Mouse (Mus musculus) CD8-positive naive resting alpha-beta T cell, adult 2 months (primary cell): ENCODE data around the gene Tma7.

ENCODE experiments used
- DNase-seq, 2 experiments: peaks; one replicate each; pipeline ENCODE4 v3.0.0; 2022; ENCODE audit warnings: low read depth in 2 of 2, low spot score in 2 of 2

Tma7 gene

DNA sequence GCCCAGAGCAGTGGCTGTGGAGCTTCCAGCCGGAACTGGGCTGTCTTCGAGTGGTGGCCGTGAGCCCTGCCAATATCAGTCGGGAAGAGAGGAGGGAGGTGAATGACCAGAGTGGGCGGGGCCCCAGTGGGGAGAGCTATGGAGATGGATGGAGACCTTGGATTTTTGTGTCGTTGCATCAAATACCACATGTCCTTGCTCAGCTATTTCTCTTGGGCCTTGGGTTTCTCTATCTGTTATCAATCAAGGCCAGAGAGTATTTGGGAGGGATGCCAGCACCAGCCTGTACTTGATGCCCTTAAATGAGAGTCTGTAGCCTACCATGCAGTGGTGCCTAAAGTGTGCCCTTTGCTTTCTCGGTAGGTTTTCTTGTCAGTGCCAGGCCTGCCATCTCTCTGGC, 20.9 kb upstream of the Tma7 start:
- DNase-seq = no peak

- no peak for DNase-seq
These were observed 20.2 kb upstream of the Tma7 start for GRCm38 (mm10) chr9:109102541-109102940.

DNA sequence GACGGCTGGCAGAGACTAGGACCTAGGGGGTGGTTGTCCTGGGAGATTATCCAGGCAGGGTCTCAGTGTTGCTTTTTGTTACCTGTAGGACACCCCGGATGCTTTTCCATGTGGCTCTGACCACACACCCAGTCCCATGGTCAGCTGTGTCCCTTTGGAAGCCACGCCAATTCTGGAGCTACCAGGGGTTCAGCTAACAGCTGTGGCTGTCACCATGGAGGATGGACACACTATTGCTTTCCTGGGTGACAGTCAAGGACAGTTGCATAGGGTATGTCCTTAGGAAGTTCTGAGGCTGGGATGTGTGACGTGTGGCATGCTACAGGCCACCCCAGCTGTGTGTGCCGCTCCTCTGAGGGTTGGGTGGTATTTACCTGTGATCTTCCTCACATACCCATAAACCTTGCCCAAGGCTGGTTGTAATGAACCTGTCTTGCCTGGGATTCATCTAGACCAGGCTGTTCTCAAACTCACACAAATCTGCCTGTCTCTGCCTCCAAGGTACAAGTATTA, 19.6 kb upstream of the Tma7 start:
- DNase-seq = no peak

DNA sequence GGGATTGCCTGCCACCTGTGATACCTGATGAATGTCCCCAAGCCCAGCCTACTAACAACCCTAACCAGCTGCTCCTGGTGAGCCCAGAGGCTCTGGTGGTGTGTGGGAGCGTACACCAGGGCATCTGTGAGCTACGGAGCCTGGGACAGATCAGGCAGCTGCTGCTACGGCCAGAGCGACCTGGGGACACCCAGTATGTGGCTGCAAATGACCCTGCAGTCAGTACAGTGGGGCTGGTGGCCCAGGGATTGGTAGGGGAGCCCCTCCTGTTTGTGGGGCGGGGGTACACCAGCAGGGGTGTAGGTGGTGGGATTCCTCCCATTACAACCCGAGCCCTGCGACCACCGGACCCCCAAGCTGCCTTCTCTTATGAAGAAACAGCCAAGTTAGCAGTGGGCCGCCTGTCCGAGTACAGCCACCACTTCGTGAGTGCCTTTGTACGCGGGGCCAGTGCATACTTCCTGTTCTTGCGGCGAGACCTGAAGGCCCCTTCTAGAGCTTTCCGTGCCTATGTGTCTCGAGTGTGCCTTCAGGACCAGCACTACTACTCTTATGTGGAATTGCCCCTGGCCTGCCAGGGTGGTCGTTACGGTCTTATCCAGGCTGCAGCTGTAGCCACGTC, 18.0 kb upstream of the Tma7 start:
- DNase-seq = no peak

- DNase-seq = no peak
These were observed 16.6 kb upstream of the Tma7 start for GRCm38 (mm10) chr9:109098969-109099368.

DNA sequence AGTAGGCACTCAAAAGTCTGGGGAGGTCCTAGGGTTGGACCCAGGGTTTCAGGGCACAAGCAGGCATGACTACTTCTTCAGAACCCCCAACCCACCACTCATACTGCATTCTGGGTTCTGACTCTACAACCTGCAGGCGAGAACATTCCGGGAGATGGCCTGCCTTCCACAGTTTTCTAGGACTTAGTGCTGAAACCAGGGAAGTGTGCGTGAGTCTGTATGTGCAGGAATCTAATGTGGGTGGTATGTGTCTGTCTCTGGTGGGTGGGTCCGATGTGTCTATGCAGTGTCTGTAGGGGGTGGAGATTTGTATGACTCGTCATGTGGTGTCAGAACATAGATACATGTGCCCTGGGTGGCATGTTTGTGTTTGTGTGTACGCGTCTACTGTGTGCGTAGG, 16.0 kb upstream of the Tma7 start:
- DNase-seq = no peak

DNA sequence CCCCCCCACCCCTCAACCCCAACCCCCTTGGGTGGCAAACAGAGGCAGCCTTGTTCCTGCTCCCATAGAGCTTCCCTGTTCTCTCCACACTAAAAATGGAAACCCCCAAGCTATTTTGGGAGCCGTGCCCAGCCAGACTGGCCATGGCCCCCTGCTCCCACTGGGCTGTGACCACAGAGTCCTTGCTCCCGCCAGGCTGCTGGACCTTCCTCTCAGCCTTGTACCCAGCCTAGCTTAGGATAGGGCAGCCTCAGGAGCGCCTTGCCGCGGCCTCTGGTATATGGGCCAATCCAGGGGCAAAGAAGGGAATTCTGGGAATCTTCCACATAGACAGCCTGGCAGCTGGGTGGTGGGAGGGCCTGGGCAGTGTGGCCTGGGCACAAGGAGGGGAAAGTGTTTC, 15.4 kb upstream of the Tma7 start:
- no peak for DNase-seq

- DNase-seq = no peak
These were observed 14.9 kb upstream of the Tma7 start for GRCm38 (mm10) chr9:109097291-109097690.

DNA sequence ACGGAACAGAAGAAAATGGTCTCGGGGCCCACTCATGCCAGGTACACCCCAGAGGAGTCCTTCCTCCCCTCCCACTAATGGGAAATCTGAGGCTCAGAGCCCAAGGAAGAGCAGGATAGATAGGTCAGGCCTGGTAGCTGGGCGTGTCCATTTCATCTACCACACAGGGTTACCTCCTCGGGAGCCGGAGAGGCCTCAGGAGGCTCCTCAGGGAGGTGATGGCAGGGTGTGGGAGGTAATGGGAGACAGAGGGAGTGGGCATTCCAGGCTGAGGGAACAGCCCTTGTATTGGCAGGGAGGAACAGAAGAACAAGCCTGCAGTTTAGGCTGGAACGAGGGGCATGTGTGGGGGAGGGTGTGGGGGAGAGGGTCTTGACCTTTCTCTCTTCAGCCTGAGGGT, 14.5 kb upstream of the Tma7 start:
- no peak for DNase-seq

- DNase-seq = no peak
These were observed 13.9 kb upstream of the Tma7 start for GRCm38 (mm10) chr9:109096251-109096661.

- DNase-seq = peak; percentile 44 to 51
These were observed 13.0 kb upstream of the Tma7 start, which contains the start of gene Plxnb1 for GRCm38 (mm10) chr9:109095137-109095982. Gene Plxnb1, plus strand, starts transcription at chr9:109095389.

- DNase-seq = no peak
These were observed 12.3 kb upstream of the Tma7 start for GRCm38 (mm10) chr9:109094553-109095136.

DNA sequence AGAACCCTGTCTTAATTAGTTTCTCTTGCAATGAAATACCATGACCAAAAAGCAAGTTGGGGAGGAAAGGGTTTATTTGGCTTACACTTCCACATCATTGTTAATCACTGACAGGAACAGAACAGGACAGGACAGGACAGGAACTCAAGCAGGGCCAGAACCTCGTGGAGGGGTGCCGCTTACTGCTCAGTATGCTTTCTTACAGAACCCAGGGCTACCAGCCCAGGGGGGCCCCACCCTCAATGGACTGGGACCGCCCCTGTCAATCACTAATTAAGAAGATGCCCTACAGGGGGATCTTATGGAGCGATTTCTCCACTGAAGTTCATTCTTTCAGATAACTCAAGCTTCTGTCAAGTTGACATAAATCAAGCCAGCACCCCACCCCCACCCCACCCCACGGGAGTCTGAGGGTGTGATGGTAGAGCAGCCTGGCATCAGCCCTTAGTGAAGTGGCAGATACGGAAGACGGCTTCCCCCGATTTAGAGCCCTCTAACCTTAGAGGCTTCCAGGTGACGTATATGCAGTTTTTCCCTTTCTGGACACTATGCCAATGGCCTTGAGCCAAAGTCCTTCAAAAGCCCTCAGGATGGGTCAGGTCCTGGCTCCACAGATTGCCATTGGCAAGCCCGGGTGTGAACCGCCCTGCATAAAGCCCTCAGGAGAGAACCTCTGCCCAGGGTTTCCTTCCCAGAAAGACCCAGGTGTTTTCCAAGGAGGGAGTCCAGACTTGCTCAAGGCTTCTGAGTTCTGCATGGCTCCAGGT, 11.6 kb upstream of the Tma7 start:
- DNase-seq = no peak

DNA sequence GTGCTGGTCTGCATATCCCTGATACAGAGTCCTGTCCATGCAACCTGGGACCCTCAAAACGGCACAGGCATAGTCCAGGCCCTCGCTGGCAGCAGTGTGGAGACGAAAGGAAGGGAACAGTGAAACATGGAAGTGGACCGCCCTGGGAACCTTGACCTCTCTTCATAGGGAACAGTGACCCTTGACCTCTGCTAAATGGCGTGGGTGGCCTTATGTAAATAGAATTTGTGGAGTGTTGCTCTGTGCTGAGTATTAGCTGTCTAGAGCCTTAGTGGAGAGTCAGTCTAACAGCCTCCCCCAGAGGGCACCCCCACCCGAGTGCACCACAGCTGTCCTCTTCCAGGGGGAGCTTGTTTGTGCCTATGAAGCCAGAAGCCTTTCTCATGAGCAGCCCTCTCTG, 10.4 kb upstream of the Tma7 start:
- no peak for DNase-seq

DNA sequence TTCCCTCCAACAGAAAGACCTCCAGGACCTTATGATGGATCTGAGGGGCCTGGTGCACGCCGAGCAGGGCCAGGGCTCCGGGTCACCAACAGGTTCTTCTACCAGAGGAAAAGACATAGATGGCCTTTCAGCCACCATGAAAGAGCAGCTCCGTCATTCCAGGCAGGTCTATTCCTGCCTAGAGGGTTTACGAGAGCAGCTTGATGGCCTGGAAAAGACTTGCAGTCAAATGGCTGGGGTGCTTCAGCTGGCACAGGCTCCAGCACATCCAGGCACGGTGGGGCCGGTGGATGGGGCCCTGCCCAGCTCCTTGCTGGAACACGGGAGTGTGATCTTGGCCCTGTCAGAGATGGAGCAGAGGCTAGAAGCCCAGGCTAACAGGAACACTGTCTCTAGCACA, 9.4 kb upstream of the Tma7 start:
- no peak for DNase-seq

DNA sequence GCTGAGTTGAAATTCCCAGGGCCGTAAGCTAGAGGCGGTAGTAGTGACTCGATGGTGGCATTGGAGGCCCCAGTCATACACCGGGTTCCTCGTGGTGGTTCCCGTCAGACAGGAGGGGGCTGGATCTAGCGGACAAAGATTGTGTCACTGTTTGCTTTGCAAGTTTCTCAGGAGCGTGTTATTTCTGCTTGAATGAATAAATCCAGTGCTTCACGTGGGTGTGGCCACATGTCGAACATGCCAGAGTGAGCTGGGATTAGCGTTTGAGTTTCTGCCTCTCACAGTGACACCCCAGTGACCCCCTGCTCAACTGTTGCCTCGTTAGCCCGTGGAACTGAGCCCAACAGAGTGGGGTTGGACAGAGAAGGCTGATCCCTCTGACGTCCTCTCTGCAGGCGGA, 8.1 kb upstream of the Tma7 start:
- no peak for DNase-seq

DNA sequence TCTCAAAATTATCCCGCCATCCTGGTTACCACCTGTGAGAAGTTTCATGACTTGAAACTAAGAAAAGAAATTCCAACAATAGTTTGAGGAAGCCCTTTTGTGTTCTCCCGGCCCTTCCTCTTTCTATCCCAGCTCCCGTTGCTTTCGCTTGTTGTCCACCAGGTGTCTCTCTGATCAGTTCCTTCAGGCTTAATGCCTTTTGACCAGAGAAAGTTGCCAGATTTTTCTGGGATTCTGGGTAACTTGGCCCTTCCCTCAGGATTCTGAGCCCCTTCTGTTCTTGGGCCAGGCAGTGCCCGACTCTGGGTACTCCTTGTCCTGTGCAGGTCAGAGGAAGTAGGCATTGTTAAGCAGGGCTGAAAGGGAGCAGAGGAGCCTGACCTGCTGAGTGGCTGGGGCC, 5.6 kb upstream of the Tma7 start:
- DNase-seq = no peak

- DNase-seq = no peak
These were observed 2.5 kb upstream of the Tma7 start for GRCm38 (mm10) chr9:109084922-109085321.

- no peak for DNase-seq
These were observed 651 bp downstream of the Tma7 start for GRCm38 (mm10) chr9:109081749-109082123.

DNA sequence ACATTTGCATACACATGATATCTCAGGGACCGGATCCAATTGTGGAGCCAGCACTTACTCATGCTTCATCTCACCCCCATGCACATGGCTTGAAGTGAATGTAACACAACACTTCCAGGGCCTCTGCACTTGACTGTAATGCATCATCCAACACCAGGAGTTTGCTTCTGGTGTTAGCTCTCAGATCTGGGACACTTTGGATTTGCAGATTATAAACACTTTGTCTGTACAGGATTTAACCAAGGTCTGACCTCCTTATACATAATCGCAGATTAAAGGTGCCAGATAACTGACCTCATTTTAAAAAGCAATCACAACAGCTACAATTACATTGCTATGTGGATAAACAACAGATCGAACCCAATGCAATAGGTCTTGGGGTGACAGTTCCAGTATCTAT, 1.9 kb downstream of the Tma7 start:
- DNase-seq = no peak
